Mouse (Mus musculus): ENCODE measurements around the gene Krt87.

GRCm38 (mm10) chr15:101392251-101392650 is 46.4 kb downstream of the Krt87 start:
- no peak for TF ChIP-seq MAFK (IDR thresholded peaks at IDR 0.05; ENCODE audit: insufficient read depth, low read depth, low read length)
- no peak for TF ChIP-seq ZNF384 (IDR thresholded peaks at IDR 0.05; ENCODE audit: low read depth, low read length)
- TF ChIP-seq CHD2 (IDR thresholded peaks at IDR 0.05; ENCODE audit: low read depth, low read length): no peak
- no peak for TF ChIP-seq HCFC1 (IDR thresholded peaks at IDR 0.05; ENCODE audit: borderline replicate concordance, insufficient read depth, low read length)
- TF ChIP-seq ZC3H11A (IDR thresholded peaks at IDR 0.05; ENCODE audit: borderline replicate concordance, low read depth, low read length): no peak

Measured in ES-E14 (cell line).